Mouse (Mus musculus): ENCODE data around the gene Zfp1.

DNA sequence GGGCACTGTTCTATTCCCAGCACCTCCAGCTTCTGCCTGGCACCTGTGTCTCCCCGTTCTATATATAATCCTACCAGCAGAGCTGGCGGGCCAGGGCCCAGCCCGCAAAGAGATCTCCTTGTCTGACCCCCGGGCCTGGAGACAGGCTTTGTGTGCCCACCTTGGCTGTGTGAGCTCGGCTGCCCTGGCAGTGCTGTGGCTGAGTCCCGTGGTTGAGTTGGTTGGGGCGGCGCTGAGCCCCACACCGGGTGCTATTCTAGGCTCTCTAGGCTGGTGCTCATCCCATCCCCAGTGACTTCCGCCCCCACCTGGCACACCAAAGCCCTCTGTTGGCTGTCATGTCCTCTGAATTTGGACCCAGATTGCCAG, 18.4 kb upstream of the Zfp1 start:
- TF ChIP-seq CTCF (IDR thresholded peaks at IDR 0.05; ENCODE audit: low read depth, low read length) (no peak), POLR2A (IDR thresholded peaks at IDR 0.05; ENCODE audit: extremely low read depth, insufficient read depth, low read length) (no peak)

All from liver, adult 2 months (tissue).